Comparison of ENCODE assay signal across 11 mouse cellular contexts in the genomic region with DNA sequence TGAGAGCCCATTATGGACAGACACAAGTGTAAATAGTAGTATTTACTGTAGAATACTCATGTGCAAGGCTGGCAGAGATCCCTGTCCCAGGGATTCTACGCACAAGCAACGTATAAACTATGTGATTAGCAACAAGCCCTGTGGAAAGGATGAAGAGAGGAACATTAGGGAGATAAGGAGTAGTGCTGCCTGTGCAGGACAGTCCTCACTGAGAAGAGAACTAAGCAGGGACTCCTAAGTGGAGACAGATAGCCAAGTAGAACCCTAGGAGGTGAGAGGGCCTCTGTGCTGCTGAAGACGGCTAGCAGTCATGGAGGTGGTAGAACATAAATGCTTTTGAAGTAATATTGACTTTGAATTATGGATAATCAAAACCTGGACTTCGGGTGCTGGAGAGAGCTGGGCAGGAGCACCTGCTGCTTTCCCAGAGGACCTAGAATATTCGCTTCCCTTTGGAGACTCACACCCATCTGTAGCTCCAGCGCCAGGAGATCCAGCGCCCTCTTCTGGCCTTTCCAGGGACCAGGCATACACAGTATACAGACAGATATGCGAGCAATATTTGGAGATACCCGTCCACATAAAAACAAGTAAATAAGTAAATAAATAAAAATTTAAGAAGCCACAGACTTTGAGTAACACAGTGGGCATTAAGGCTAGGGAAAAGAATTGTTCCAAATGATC. TPM values are rescaled to one million over a fixed set of nuclear protein-coding genes. Genes with fewer than 3 reads are reported as not detected.
DNase-seq lines count a peak whose midpoint lies in the region; ATAC-seq and TF ChIP-seq lines count a peak whose summit lies in the region.
"Had no signal": no experiment of that assay in that cellular context is flagged by ENCODE, and none has a peak within 500 bp of the region (broad histone marks: within the 10 kb centered on the region; RNA-seq: fewer than 3 reads in every experiment).

No protein-coding gene starts in this region.

- H3K4me1 ChIP-seq in heart, adult 2 months (ENCODE audit: control insufficient read depth, insufficient read depth, low read length), result no peaks in the 10 kb centered on the region
- H3K4me1 ChIP-seq in lung, postnatal 0 days (ENCODE audit: insufficient read depth, low read depth, low read length), result no peaks in the 10 kb centered on the region
- H3K4me1 ChIP-seq: embryonic facial prominence, embryonic 10.5 days; lung, embryonic 15.5 days; neural tube, embryonic 12.5 days had no signal

- intact Hi-C loops in heart, adult 2 months (cut with DNase I), result loop anchor here (5.0 to 10.0 kb wide), 2 partner anchors 1202 to 1250 kb away; no protein-coding TSS in a partner anchor

- 65% methylated on average over 9 of the region's 9 CpGs for WGBS in heart, adult 2 months
- WGBS in lung, postnatal 0 days, result 56% methylated on average over 9 of the region's 9 CpGs

- TF ChIP-seq CTCF in heart, adult 2 months (IDR thresholded peaks at IDR 0.05), result peak; percentile 57
- TF ChIP-seq CTCF in lung, postnatal 0 days (IDR thresholded peaks at IDR 0.05), result peak; percentile 55

- no peaks in the 10 kb centered on the region for H3K9me3 ChIP-seq in lung, postnatal 0 days (ENCODE audit: low read length)
- H3K9me3 ChIP-seq: embryonic facial prominence, embryonic 10.5 days; lung, embryonic 15.5 days; neural tube, embryonic 12.5 days had no signal

- H3K4me2 ChIP-seq in lung, postnatal 0 days (replicated peaks; ENCODE audit: low read depth, low read length), result no peak overlapping the region
- H3K4me2 ChIP-seq: lung, embryonic 15.5 days; neural tube, embryonic 12.5 days had no signal

- H3K79me2 ChIP-seq in heart, adult 2 months (replicated peaks; ENCODE audit: control insufficient read depth, insufficient read depth, low read length), result no peaks in the 10 kb centered on the region

- no peak overlapping the region for H3K9ac ChIP-seq in heart, adult 2 months (ENCODE audit: low read depth, low read length)
- no peak overlapping the region for H3K9ac ChIP-seq in lung, postnatal 0 days (replicated peaks; ENCODE audit: low read depth)
- H3K9ac ChIP-seq: lung, embryonic 15.5 days; neural tube, embryonic 12.5 days had no signal

- no peak overlapping the region for H3K27ac ChIP-seq in heart, adult 2 months
- H3K27ac ChIP-seq in lung, postnatal 0 days (ENCODE audit: low read length), result no peak overlapping the region
- H3K27ac ChIP-seq: embryonic facial prominence, embryonic 10.5 days; lung, embryonic 15.5 days; neural tube, embryonic 12.5 days had no signal

- no peak for ATAC-seq in lung, postnatal 0 days
- ATAC-seq in megakaryocyte-erythroid progenitor cell, adult 5-6 weeks (replicated peaks; ENCODE audit: low FRiP score, low TSS enrichment, poor library complexity, severe bottlenecking), result 0 out of 2 replicates have a peak, but pooled peaks have one; percentile 50

- no peak overlapping the region for H3K4me3 ChIP-seq in heart, adult 2 months
- H3K4me3 ChIP-seq in lung, postnatal 0 days (ENCODE audit: low read depth, low read length), result no peak overlapping the region
- H3K4me3 ChIP-seq: embryonic facial prominence, embryonic 10.5 days; lung, embryonic 15.5 days; neural tube, embryonic 12.5 days had no signal

- DNase-seq in heart, adult 2 months, result no peak
- DNase-seq in heart, adult 8-10 months (ENCODE audit: low spot score), result no peak
- no peak for DNase-seq in lung, postnatal 0 days (ENCODE audit: low spot score)
- no peak for DNase-seq in lung, adult 18-20 months
- peak; percentile 20 for DNase-seq in NIH3T3 (ENCODE audit: low read depth)
- DNase-seq in adrenal gland, adult (ENCODE audit: inconsistent age in 2 of 2, low spot score in 1 of 2), result no peak
- no peak for DNase-seq in yolk sac, embryonic 10.5 days (ENCODE audit: low spot score)

- no peak for TF ChIP-seq POLR2A in heart, adult 2 months (IDR thresholded peaks at IDR 0.05; ENCODE audit: insufficient read depth, low read depth, low read length)

- no peak for TF ChIP-seq EP300 in heart, adult 2 months (IDR thresholded peaks at IDR 0.05; ENCODE audit: insufficient read depth, low read depth, low read length)
- no peak for TF ChIP-seq EP300 in lung, postnatal 0 days (IDR thresholded peaks at IDR 0.05)

- no peaks in the 10 kb centered on the region for H3K36me3 ChIP-seq in heart, adult 2 months (ENCODE audit: control insufficient read depth, insufficient read depth, low read length)
- H3K36me3 ChIP-seq in lung, postnatal 0 days (ENCODE audit: insufficient read depth, low read length), result peaks cover 7% of the 10 kb centered on the region; the same call in 1 of the 2 replicates

- no peaks in the 10 kb centered on the region for H3K27me3 ChIP-seq in heart, adult 2 months (ENCODE audit: control insufficient read depth, insufficient read depth, low read length)
- H3K27me3 ChIP-seq in lung, postnatal 0 days (replicated peaks; ENCODE audit: insufficient read depth, low read length), result no peaks in the 10 kb centered on the region
- H3K27me3 ChIP-seq: lung, embryonic 15.5 days; neural tube, embryonic 12.5 days had no signal

RNA-seq across cellular contexts. Expression of gene Kidins220, which starts 50.3 kb away (rescaled TPM):
- total RNA-seq in heart, adult 2 months (2021), result 10 to 100 TPM; 68.4 TPM
- 41.6 and 52.9 TPM in 2 replicates for polyA plus RNA-seq in heart, adult 2 months (2012; rRNA removed)
- 10 to 100 TPM; 57.2 to 84.5 (median 66.5) TPM for total RNA-seq in heart, adult 8-10 months (2022)
- polyA plus RNA-seq in lung, postnatal 0 days (2015; fragmentation: Nextera tagmentation; extraction: Ambion mirVana), result 13.6 and 14.0 TPM in 2 replicates
- total RNA-seq in megakaryocyte-erythroid progenitor cell, adult 5-6 weeks (2014; fragmentation: Nextera tagmentation), result 45.2 and 63.7 TPM in 2 replicates
- 42.5 and 95.1 TPM in 2 replicates for total RNA-seq in megakaryocyte-erythroid progenitor cell, adult 5-6 weeks (2017)
